Mouse (Mus musculus): ENCODE measurements around the gene Uri1. TPM values are rescaled to one million over a fixed set of nuclear protein-coding genes. Genes with fewer than 3 reads are reported as not detected.

The Uri1 gene
- polyA plus RNA-seq, 1 experiment from 2014 or later: 47.2 TPM

- WGBS: 68% methylated on average over 4 of the region's 4 CpGs
- Histone ChIP-seq H3K4me1 (replicated peaks) (0 out of 2 replicates have a peak, but pooled peaks cover 3% of the 10 kb centered on the region), H3K9me3 (no peaks in the 10 kb centered on the region), H3K9ac (no peak overlapping the region), H3K4me2 (replicated peaks) (no peak overlapping the region), H3K36me3 (no peaks in the 10 kb centered on the region), H3K27me3 (replicated peaks) (no peaks in the 10 kb centered on the region), H3K4me3 (replicated peaks) (no peak overlapping the region), H3K27ac (no peak overlapping the region)
- no peak for ATAC-seq
Measured at GRCm38 (mm10) chr7:38031183-38031582, 7.8 kb upstream of the Uri1 start.

DNA sequence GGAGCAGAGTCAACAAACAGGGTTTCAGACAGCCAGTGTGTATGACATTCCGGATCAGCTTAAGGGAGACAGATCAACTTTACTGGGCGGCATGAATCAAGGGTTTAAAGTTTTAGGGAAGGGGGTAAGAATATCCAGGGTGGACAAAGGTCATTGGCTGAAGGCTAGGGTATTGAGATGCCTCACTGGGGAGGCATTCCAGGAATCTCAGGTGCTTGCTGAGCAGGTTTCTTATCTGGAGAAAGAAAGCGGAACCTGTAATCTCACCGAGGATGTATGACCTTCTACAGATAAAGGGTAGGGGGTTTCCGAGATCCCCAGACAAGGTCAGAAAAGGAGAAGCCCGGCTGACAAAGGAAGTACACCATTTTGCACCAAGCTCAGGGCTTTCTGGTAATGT is 7.3 kb upstream of the Uri1 start:
- Histone ChIP-seq H3K9me3 (no peaks in the 10 kb centered on the region), H3K4me3 (replicated peaks) (no peak overlapping the region), H3K4me2 (replicated peaks) (no peak overlapping the region; the same call in 1 of the 2 replicates), H3K27ac (no peak overlapping the region), H3K4me1 (replicated peaks) (0 out of 2 replicates have a peak, but pooled peaks cover 3% of the 10 kb centered on the region), H3K9ac (no peak overlapping the region), H3K27me3 (replicated peaks) (no peaks in the 10 kb centered on the region), H3K36me3 (no peaks in the 10 kb centered on the region)
- peak; percentile 69 for ATAC-seq
- 31% methylated on average over 6 of the region's 6 CpGs for WGBS

GRCm38 (mm10) chr7:38029986-38030385 is 6.6 kb upstream of the Uri1 start:
- no peaks in the 10 kb centered on the region for H3K9me3 ChIP-seq
- H3K4me1 ChIP-seq (replicated peaks): 0 out of 2 replicates have a peak, but pooled peaks cover 3% of the 10 kb centered on the region
- 17% methylated on average over 2 of the region's 2 CpGs for WGBS
- H3K4me2 ChIP-seq (replicated peaks): no peak overlapping the region
- no peaks in the 10 kb centered on the region for H3K27me3 ChIP-seq (replicated peaks)
- peak; percentile 86 for ATAC-seq
- no peak overlapping the region for H3K4me3 ChIP-seq (replicated peaks)
- H3K9ac ChIP-seq: no peak overlapping the region
- no peaks in the 10 kb centered on the region for H3K36me3 ChIP-seq
- H3K27ac ChIP-seq: no peak overlapping the region

- 0 out of 2 replicates have a peak, but pooled peaks cover 3% of the 10 kb centered on the region for H3K4me1 ChIP-seq (replicated peaks)
- no peak for ATAC-seq
- no peak overlapping the region for H3K4me2 ChIP-seq (replicated peaks)
- H3K27me3 ChIP-seq (replicated peaks): no peaks in the 10 kb centered on the region
- H3K9ac ChIP-seq: no peak overlapping the region
- no peaks in the 10 kb centered on the region for H3K9me3 ChIP-seq
- no peak overlapping the region for H3K4me3 ChIP-seq (replicated peaks)
- H3K27ac ChIP-seq: no peak overlapping the region
- H3K36me3 ChIP-seq: no peaks in the 10 kb centered on the region
- 41% methylated on average over 5 of the region's 5 CpGs for WGBS
Measured at GRCm38 (mm10) chr7:38029083-38029482, 5.7 kb upstream of the Uri1 start.

- Histone ChIP-seq H3K36me3 (no peaks in the 10 kb centered on the region), H3K9ac (no peak overlapping the region), H3K27me3 (replicated peaks) (no peaks in the 10 kb centered on the region), H3K4me2 (replicated peaks) (no peak overlapping the region), H3K9me3 (no peaks in the 10 kb centered on the region), H3K4me1 (replicated peaks) (0 out of 2 replicates have a peak, but pooled peaks cover 3% of the 10 kb centered on the region), H3K4me3 (replicated peaks) (no peak overlapping the region), H3K27ac (no peak overlapping the region)
- WGBS: 89% methylated on average over 7 of the region's 7 CpGs
- ATAC-seq: no peak
Measured at GRCm38 (mm10) chr7:38027940-38028600, 4.7 kb upstream of the Uri1 start.

DNA sequence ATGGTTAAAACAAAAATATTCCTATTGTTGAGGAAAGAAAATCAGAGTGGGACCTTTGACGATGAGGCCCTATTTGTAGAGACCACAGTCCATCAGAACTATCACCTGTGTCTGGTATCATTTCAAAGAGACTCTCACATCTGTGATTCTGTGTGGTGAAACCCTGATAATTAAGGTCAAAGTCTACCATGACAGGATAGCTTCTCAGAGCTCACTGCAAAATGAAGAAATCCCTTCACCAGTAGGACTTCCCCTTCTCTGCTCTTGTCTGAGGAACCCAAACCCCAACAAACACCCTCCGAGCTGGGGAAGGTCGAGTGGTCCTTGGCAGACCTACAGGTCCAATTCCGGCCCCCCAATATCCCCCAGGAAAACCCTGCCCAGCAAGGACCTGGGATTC is 1.5 kb upstream of the Uri1 start:
- ATAC-seq: peak; percentile 53
- H3K36me3 ChIP-seq: no peaks in the 10 kb centered on the region
- H3K4me3 ChIP-seq (replicated peaks): no peak overlapping the region
- H3K4me1 ChIP-seq (replicated peaks): no peaks in the 10 kb centered on the region
- no peaks in the 10 kb centered on the region for H3K9me3 ChIP-seq
- 76% methylated on average over 4 of the region's 4 CpGs for WGBS
- H3K27ac ChIP-seq: no peak overlapping the region
- H3K9ac ChIP-seq: no peak overlapping the region
- H3K4me2 ChIP-seq (replicated peaks): no peak overlapping the region
- no peaks in the 10 kb centered on the region for H3K27me3 ChIP-seq (replicated peaks)

- 44% methylated on average over 2 of the region's 2 CpGs for WGBS
- peak overlapping the region; percentile 98 for H3K4me3 ChIP-seq (replicated peaks)
- H3K9me3 ChIP-seq: no peaks in the 10 kb centered on the region
- no peaks in the 10 kb centered on the region for H3K27me3 ChIP-seq (replicated peaks)
- peak overlapping the region; percentile 85; the same call in 1 of the 2 replicates for H3K9ac ChIP-seq
- 0 out of 2 replicates have a peak, but pooled peaks cover 2% of the 10 kb centered on the region for H3K4me1 ChIP-seq (replicated peaks)
- H3K4me2 ChIP-seq (replicated peaks): peak overlapping the region; percentile 70
- no peak overlapping the region for H3K27ac ChIP-seq
- H3K36me3 ChIP-seq: no peaks in the 10 kb centered on the region
- ATAC-seq: peak; percentile 15; the same call in 1 of the 2 replicates
Measured at GRCm38 (mm10) chr7:38019770-38020169, 3.6 kb downstream of the Uri1 start.

DNA sequence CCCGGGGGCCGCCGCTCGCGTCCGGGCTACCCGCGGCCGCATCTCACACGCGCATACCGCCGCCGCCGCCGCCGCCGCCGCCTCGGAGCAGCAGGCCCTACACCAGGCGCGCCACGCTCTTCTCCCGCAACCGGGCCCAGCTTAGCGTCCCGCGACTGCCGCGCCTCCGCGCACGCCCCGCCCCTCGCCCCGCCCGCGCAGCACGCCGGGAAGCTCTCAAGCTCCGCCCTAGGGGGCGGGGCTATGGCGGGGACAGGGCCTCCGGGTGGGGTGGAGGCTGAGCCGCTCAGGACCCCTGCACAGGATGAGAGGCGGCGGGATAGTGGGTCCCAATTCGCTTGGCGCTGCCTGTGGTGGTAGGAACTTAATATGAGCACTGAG is 4.0 kb downstream of the Uri1 start:
- H3K9ac ChIP-seq: peak overlapping the region; percentile 85
- peak overlapping the region; percentile 95 for H3K27ac ChIP-seq
- H3K36me3 ChIP-seq: no peaks in the 10 kb centered on the region
- no peaks in the 10 kb centered on the region for H3K9me3 ChIP-seq
- H3K4me2 ChIP-seq (replicated peaks): peak overlapping the region; percentile 70
- whole genome bisulfite sequencing: 1% methylated on average over 47 of the region's 49 CpGs
- H3K4me1 ChIP-seq (replicated peaks): 0 out of 2 replicates have a peak, but pooled peaks cover 2% of the 10 kb centered on the region
- peak overlapping the region; percentile 98 for H3K4me3 ChIP-seq (replicated peaks)
- no peaks in the 10 kb centered on the region for H3K27me3 ChIP-seq (replicated peaks)
- ATAC-seq: peak; percentile 95

DNA sequence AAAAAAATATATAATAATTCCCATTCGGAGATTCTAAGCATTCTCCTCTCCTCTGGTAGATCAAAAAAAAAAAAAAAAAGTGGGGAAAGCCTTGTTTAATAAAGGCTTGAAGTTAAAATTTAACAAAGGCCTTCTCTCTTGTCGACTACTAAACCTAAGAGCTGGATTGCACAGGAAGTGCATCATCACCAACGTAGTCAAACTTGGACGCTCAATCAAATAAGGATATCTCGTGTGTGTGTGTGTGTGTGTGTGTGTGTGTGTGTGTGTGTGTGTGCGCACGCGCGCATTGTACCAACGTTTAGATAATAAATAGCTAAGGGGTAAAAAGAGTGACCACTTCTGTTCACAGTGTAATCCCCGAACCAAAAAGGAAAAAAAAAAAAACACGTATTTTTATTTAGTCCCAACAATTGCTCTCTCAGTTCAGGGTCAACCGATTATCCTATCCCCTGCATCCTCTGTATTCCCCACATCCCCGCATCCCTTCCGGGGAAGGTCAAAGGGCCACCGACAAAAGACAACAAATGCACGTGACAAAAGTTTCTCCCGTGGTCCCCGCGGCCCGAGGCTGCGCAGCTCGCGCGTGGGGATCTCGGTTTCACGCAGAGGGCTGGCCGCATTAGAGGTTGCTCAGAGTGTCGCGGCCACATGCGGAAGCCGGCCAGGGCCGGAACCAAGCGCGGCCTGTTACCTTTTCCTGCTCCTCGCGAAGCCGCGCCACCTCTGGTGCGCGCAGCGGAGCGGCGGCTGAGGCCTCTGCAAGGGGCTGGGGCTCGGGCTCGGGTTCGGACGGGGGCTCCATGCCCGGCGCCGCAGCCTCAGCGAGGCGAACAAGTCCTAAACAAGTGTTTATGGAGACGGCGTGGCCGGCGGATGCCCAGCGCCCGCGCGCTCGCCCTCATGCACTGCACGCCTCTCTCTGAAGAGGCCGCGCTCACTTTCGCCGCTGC is 4.7 kb downstream of the Uri1 start:
- peak; percentile 89 for ATAC-seq
- peak overlapping the region; percentile 70 for H3K4me2 ChIP-seq (replicated peaks)
- H3K9ac ChIP-seq: peak overlapping the region; percentile 85
- no peaks in the 10 kb centered on the region for H3K27me3 ChIP-seq (replicated peaks)
- under 1% methylated on average over 67 of the region's 67 CpGs for WGBS
- H3K4me3 ChIP-seq (replicated peaks): peak overlapping the region; percentile 98
- H3K27ac ChIP-seq: peak overlapping the region; percentile 95
- no peaks in the 10 kb centered on the region for H3K36me3 ChIP-seq
- 0 out of 2 replicates have a peak, but pooled peaks cover 2% of the 10 kb centered on the region for H3K4me1 ChIP-seq (replicated peaks)
- no peaks in the 10 kb centered on the region for H3K9me3 ChIP-seq

DNA sequence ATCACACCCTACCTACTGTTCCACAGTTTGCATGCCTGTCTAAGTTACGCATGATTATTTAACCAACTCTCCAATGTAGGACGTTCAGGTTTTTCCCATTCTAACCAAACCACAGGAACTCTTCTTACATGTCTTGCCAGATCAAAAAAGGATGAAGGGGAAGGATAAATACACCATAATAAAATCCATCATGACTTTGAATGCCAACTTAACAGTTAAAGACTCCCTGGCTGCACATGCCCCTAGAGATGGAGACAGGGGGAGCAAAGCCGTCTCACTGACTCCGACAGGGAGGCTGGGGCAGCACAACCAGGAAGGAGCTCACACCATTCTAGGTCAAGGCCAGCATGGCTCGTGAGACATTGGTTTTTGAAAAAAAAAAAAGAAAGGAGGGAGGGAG is 8.0 kb downstream of the Uri1 start:
- 0 out of 2 replicates have a peak, but pooled peaks cover 2% of the 10 kb centered on the region for H3K4me1 ChIP-seq (replicated peaks)
- H3K36me3 ChIP-seq: no peaks in the 10 kb centered on the region
- ATAC-seq: no peak
- no peak overlapping the region for H3K4me3 ChIP-seq (replicated peaks)
- H3K9ac ChIP-seq: no peak overlapping the region
- H3K4me2 ChIP-seq (replicated peaks): no peak overlapping the region
- no peaks in the 10 kb centered on the region for H3K27me3 ChIP-seq (replicated peaks)
- H3K9me3 ChIP-seq: no peaks in the 10 kb centered on the region
- H3K27ac ChIP-seq: no peak overlapping the region
- 61% methylated on average over 5 of the region's 5 CpGs for WGBS

DNA sequence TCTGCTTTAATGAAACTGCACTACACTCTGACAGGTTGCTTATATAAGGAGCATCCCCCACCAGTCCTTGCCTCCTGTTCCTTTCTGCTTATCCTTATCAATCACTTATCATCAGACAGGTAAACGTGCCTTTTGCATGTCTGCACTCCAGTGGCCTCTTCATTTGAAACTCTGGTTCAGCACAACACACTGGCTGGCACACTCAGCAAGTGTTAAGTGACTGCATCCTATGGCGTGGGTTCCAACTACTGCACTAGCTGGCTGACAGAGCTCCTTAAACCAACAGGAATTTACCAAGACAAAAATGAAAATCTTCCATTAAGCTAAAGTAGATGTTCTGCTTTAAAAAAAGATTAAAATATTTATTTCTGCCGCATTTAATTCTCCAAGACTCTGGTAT is 9.4 kb downstream of the Uri1 start:
- 0 out of 2 replicates have a peak, but pooled peaks cover 2% of the 10 kb centered on the region for H3K4me1 ChIP-seq (replicated peaks)
- no peak overlapping the region for H3K4me2 ChIP-seq (replicated peaks)
- H3K27ac ChIP-seq: no peak overlapping the region
- 55% methylated on average over 3 of the region's 3 CpGs for WGBS
- H3K4me3 ChIP-seq (replicated peaks): no peak overlapping the region
- no peak for ATAC-seq
- no peaks in the 10 kb centered on the region for H3K9me3 ChIP-seq
- no peaks in the 10 kb centered on the region for H3K27me3 ChIP-seq (replicated peaks)
- H3K9ac ChIP-seq: no peak overlapping the region
- H3K36me3 ChIP-seq: no peaks in the 10 kb centered on the region

GRCm38 (mm10) chr7:38012811-38013210 is 10.5 kb downstream of the Uri1 start:
- H3K36me3 ChIP-seq: no peaks in the 10 kb centered on the region
- 94% methylated on average over 4 of the region's 4 CpGs for WGBS
- H3K9ac ChIP-seq: no peak overlapping the region
- H3K4me1 ChIP-seq (replicated peaks): 0 out of 2 replicates have a peak, but pooled peaks cover 1% of the 10 kb centered on the region
- no peak overlapping the region for H3K4me3 ChIP-seq (replicated peaks)
- H3K27me3 ChIP-seq (replicated peaks): no peaks in the 10 kb centered on the region
- H3K4me2 ChIP-seq (replicated peaks): no peak overlapping the region
- no peak overlapping the region for H3K27ac ChIP-seq
- H3K9me3 ChIP-seq: no peaks in the 10 kb centered on the region
- ATAC-seq: no peak
